Mouse (Mus musculus) heart, postnatal 0 days (tissue): ENCODE measurements around the gene Hfe. TPM values are rescaled to one million over a fixed set of nuclear protein-coding genes. Genes with fewer than 3 reads are reported as not detected.
"Not testable (repeated sequence)": the region's sequence is repeated elsewhere in the genome, so short reads cannot be mapped to it uniquely, and the experiment has no call there.

Experiments
- ATAC-seq: fragments of 200-750 bp; cut with Nextera tagmentation; 2 replicates; pipeline ENCODE4 v1.8.0; 2017; ENCODE audit warnings: low read depth, moderate number of reproducible peaks, moderate library complexity; ENCODE audit not compliant: insufficient read depth
- DNase-seq: peaks from one replicate; pipeline ENCODE4 v3.0.0-alpha.2; 2016; ENCODE audit warnings: low spot score
- H3K27ac ChIP-seq: fragments of 300-500 bp; sonication (generic); 2 replicates; pipeline ENCODE4 v1.5.1; 2014; ENCODE audit warnings: low read depth, mild to moderate bottlenecking
- H3K27me3 ChIP-seq: fragments of 300-500 bp; sonication (generic); 2 replicates; pipeline ENCODE4 v1.6.1; 2014; ENCODE audit warnings: low read length, mixed read lengths; ENCODE audit not compliant: control insufficient read depth, insufficient read depth
- H3K36me3 ChIP-seq: fragments of 300-500 bp; sonication (generic); replicated peaks from 2 replicates; pipeline ENCODE4 v1.6.1; 2014; ENCODE audit warnings: low read length, mixed read lengths; ENCODE audit not compliant: control insufficient read depth, insufficient read depth
- H3K4me1 ChIP-seq: fragments of 300-500 bp; sonication (generic); 2 replicates; pipeline ENCODE4 v1.6.1; 2014; ENCODE audit warnings: antibody characterized with exemption; ENCODE audit not compliant: control insufficient read depth, insufficient read depth
- H3K4me2 ChIP-seq: fragments of 300-500 bp; sonication (generic); 2 replicates; pipeline ENCODE4 v1.6.1; 2014; ENCODE audit warnings: low read depth, mild to moderate bottlenecking, low read length, moderate library complexity
- H3K4me3 ChIP-seq: fragments of 300-500 bp; sonication (generic); 2 replicates; pipeline ENCODE4 v1.5.1; 2014; ENCODE audit warnings: low read depth, low read length
- H3K9ac ChIP-seq: fragments of 300-500 bp; sonication (generic); replicated peaks from 2 replicates; pipeline ENCODE4 v1.6.1; 2014; ENCODE audit warnings: low read depth, low read length, mixed read lengths
- H3K9me3 ChIP-seq: fragments of 300-500 bp; sonication (generic); replicated peaks from 2 replicates; pipeline ENCODE4 v1.6.1; 2016; ENCODE audit warnings: low read length; ENCODE audit not compliant: control insufficient read depth
- CTCF ChIP-seq: IDR thresholded peaks from 2 replicates; pipeline ENCODE4 v1.5.1; 2016; ENCODE audit warnings: antibody characterized with exemption, control low read depth, low read depth
- EP300 ChIP-seq: IDR thresholded peaks from 2 replicates; pipeline ENCODE4 v1.6.1; 2016; ENCODE audit warnings: antibody characterized with exemption, low read depth
- WGBS: fragments of 180-500 bp; shearing (Covaris S2); extraction: QIAGEN DNeasy Blood & Tissue Kit; methylation state at CpG from one replicate; pipeline ENCODE4 v1.1.7; 2014; 5-methylcytosine and 5-hydroxymethylcytosine counted together
- polyA plus RNA-seq: library from polyadenylated mRNA; unstranded; fragments of >200 nt; fragmentation: Nextera tagmentation; extraction: Ambion mirVana; gene quantifications from 2 replicates; pipeline ENCODE4 v1.2.1, GENCODE M21; 2015
- total RNA-seq: library from RNA; depleted of rRNA; stranded (reverse); fragments of >200 nt; gene quantifications from 2 replicates; pipeline ENCODE4 v1.2.3, GENCODE M21; 2014; ENCODE audit warnings: low replicate concordance

Gene Hfe
- total and polyA plus RNA-seq, 2 experiments from 2014 or later = 21.4 to 22.3 TPM

- not testable (repeated sequence) for H3K9me3 ChIP-seq, H3K36me3 ChIP-seq, H3K27me3 ChIP-seq
- Histone ChIP-seq H3K4me1 (peaks cover 11% of the 10 kb centered on the region; the same call in 1 of the 2 replicates), H3K9ac (peak within 1 kb of the TSS; percentile 55), H3K4me2 (peak within 1 kb of the TSS; percentile 60), H3K27ac (peak within 1 kb of the TSS; percentile 98), H3K4me3 (peak within 1 kb of the TSS; percentile 38)
- DNase-seq (peak; percentile 99), ATAC-seq (peak; percentile 86)
- peak; percentile 52; the same call in 1 of the 2 replicates for TF ChIP-seq EP300
- 1% methylated on average over 36 of the region's 58 CpGs for WGBS
Observed at GRCm38 (mm10) chr13:23746201-23747080, 35.8 kb upstream of the Hfe start, which contains the start of gene Hist1h2bb. Gene Hist1h2bb (plus strand): TSS chr13:23746734.

GRCm38 (mm10) chr13:23745381-23746161 lies 34.9 kb upstream of the Hfe start, which contains the start of gene Hist1h3c:
Gene Hist1h3c (minus strand): TSS chr13:23745602.
- Histone ChIP-seq H3K9ac (peak within 1 kb of the TSS; percentile 49), H3K4me2 (peak within 1 kb of the TSS; percentile 60), H3K27me3 (no peaks in the 10 kb centered on the region), H3K4me1 (peaks cover 16% of the 10 kb centered on the region; the same call in 1 of the 2 replicates), H3K36me3 (no peaks in the 10 kb centered on the region), H3K9me3 (no peaks in the 10 kb centered on the region), H3K27ac (peak within 1 kb of the TSS; percentile 98), H3K4me3 (peak within 1 kb of the TSS; percentile 38)
- TF ChIP-seq EP300 (0 out of 2 replicates have a peak, but pooled peaks have one; percentile 6), CTCF (no peak)
- ATAC-seq (peak; percentile 60), DNase-seq (peak; percentile 96)
- 2% methylated on average over 24 of the region's 28 CpGs for WGBS

- Histone ChIP-seq H3K4me2 (peak overlapping the region; percentile 60), H3K27ac (peak overlapping the region; percentile 59), H3K4me3 (peak overlapping the region; percentile 38), H3K9ac (peak overlapping the region; percentile 46; the same call in 1 of the 2 replicates), H3K27me3 (no peaks in the 10 kb centered on the region), H3K4me1 (peaks cover 19% of the 10 kb centered on the region), H3K36me3 (no peaks in the 10 kb centered on the region), H3K9me3 (no peaks in the 10 kb centered on the region)
- ATAC-seq (no peak), DNase-seq (no peak)
- no peak for TF ChIP-seq CTCF
- TF ChIP-seq EP300 = no peak
- WGBS = 3% methylated on average over 18 of the region's 36 CpGs
Observed at GRCm38 (mm10) chr13:23744421-23745380, 34.0 kb upstream of the Hfe start.

GRCm38 (mm10) chr13:23743963-23744362 lies 33.3 kb upstream of the Hfe start:
- H3K27me3 ChIP-seq = no peaks in the 10 kb centered on the region
- peak overlapping the region; percentile 46; the same call in 1 of the 2 replicates for H3K9ac ChIP-seq
- no peaks in the 10 kb centered on the region for H3K36me3 ChIP-seq
- DNase-seq (no peak), ATAC-seq (no peak)
- peaks cover 19% of the 10 kb centered on the region for H3K4me1 ChIP-seq
- peak overlapping the region; percentile 60; the same call in 1 of the 2 replicates for H3K4me2 ChIP-seq
- WGBS = 50% methylated on average over 4 of the region's 4 CpGs
- TF ChIP-seq CTCF (no peak), EP300 (no peak)
- no peaks in the 10 kb centered on the region for H3K9me3 ChIP-seq
- H3K4me3 ChIP-seq = peak overlapping the region; percentile 38; the same call in 1 of the 2 replicates
- H3K27ac ChIP-seq = no peak overlapping the region
